Mouse (Mus musculus): Measurements from ENCODE around the gene Pcx. TPM values are rescaled to one million over a fixed set of nuclear protein-coding genes. Genes with fewer than 3 reads are reported as not detected.

Gene Pcx
- total RNA-seq, 2 experiments from 2014 or later = 46.8 to 50.8 TPM

DNA sequence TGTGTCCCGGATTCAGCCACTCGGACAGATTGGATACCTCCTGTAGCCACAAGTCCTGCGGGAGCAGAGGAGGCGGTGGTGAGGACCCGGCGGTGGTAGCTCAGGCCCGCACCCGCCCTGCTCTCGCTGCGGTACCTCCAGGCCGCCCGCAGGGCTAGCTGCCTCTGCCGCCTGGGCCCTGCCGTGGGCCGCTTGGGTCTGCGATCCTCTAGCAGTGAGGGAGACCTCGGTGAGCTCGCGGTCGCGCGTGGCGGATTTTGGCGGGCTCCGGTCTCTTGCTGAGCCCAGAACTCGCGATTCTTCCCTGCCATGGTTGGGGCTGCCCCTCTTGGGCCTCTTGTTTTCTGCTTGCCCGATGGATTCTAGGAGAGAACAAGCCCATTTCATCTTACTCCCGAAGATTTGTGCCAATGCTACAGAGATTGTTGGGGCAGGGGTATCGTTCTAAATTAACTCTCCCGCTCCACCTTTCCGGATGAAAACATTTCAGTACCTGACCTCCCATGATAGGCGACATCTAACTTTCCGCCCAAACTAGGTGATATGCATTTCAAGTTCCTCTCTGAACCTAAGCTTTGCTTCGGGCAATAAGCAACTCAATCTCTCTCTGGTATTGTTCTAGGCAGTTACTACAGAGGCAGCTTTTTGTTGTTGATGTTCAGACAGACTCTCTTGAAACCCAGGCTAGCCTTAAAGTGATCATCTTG is 115.7 kb downstream of the Pcx start:
- intact Hi-C loops (cut with DNase I) = loop anchor here (5.0 kb wide), 1 partner anchor 116 kb away; no protein-coding TSS in a partner anchor
- DNase-seq (ENCODE audit: extremely low spot score in 1 of 2, low spot score in 2 of 2) = no peak

DNA sequence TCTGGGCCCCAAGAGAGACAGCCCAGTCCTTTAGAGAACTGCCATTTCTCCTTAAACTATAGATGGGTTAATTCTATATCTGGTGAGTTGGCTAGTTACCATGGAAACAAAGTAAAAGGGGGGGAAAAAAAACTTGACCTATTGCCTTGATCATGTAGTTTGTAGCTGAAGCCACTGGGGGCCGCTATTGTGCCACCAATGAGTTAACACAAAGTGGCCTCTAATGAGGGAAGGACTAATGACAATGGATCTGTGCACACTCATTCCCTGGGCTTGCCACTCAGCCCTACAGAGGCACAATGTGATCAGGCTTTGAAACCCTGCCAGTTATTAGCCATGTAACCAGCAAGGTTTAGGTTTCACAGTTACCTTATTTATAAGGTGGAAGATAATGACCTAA is 118.5 kb downstream of the Pcx start:
- DNase-seq (ENCODE audit: extremely low spot score in 1 of 2, low spot score in 2 of 2) = peak; percentile 67 to 79
- intact Hi-C loops (cut with DNase I) = loop anchor here (5.0 kb wide), 1 partner anchor 113 kb away; no protein-coding TSS in a partner anchor

GRCm38 (mm10) chr19:4635986-4636385 is 125.7 kb downstream of the Pcx start:
- intact Hi-C loops (cut with DNase I) = no loop called here
- no peak for DNase-seq (ENCODE audit: extremely low spot score in 1 of 2, low spot score in 2 of 2)

- peak; percentile 67 to 70 for DNase-seq (ENCODE audit: extremely low spot score in 1 of 2, low spot score in 2 of 2)
- intact Hi-C loops (cut with DNase I) = loop anchor here (5.0 kb wide), 1 partner anchor 98 kb away; no protein-coding TSS in a partner anchor
These were observed 134.0 kb downstream of the Pcx start for GRCm38 (mm10) chr19:4644271-4644670.

DNA sequence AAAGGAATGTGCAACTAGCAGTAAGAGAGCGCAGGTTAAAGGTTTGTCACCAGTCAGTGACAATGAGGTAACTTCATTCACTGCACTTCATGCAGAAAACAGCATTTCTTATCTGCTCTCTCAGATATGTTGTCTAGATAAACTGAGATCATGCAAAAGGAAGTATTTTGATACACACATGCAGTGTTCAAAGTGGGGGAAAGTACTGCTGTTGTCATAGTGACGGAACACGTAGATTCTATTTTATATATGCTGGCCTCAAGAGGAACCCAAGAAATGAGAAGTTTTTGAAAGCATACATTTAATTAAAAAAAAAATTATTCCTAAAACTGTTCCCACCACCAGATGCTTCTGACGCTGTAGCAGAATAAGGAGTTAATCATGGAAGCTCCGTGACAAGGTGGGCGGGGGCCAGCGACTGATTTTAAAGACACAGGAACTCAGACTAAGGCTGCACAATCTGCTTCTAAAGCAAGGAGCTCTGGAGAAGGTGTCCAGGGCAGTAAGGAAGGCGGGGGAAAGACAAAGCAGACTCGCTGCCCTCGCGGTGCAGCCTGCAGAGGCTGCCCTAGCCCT is 136.7 kb downstream of the Pcx start:
- DNase-seq (ENCODE audit: extremely low spot score in 1 of 2, low spot score in 2 of 2) = peak; percentile 70 to 85
- intact Hi-C loops (cut with DNase I) = loop anchor here (5.0 kb wide), 1 partner anchor 65 kb away; the partner anchor contains the start of gene Sptbn2

DNA sequence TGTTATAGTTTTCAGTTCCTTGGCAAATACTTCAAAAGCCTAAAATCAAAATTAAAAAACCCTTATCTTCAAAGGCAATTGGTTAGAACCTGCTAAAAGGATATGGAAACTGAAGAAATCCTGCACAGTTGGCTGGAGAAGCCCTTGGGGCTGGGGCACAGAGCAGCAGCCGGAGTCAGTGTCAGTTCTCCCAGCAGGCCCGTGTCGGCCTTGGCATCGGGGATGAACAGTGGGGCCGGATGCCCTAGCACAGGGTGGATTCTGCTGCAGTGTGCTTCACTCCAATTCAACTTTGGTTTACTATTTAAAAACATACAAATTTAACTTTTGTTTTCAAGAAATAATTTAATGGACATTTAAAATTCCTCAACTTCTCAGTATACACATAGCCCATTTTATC is 147.9 kb downstream of the Pcx start:
- DNase-seq (ENCODE audit: extremely low spot score in 1 of 2, low spot score in 2 of 2) = no peak
- intact Hi-C loops (cut with DNase I) = no loop called here

GRCm38 (mm10) chr19:4666815-4667214 is 156.5 kb downstream of the Pcx start:
- intact Hi-C loops (cut with DNase I) = no loop called here
- DNase-seq (ENCODE audit: extremely low spot score in 1 of 2, low spot score in 2 of 2) = no peak

GRCm38 (mm10) chr19:4670776-4671175 is 160.5 kb downstream of the Pcx start:
- intact Hi-C loops (cut with DNase I) = no loop called here
- DNase-seq (ENCODE audit: extremely low spot score in 1 of 2, low spot score in 2 of 2) = no peak

Small RNA genes lying within 50 kb of the gene (microRNA-seq; reads per million reads assigned to microRNA genes)
- 9.5 reads per million, percentile 30 among the genes with 10 or more reads in this experiment for gene Mir6986

Other genes with a start within 250 kb of the Pcx start
- gene Ssh3, start 241.3 kb upstream of the Pcx start, total RNA-seq (2021) = 10 to 100 TPM; 49.5 to 55.1 TPM
- gene Ankrd13d, start 227.3 kb upstream of the Pcx start, total RNA-seq (2021) = 10 to 100 TPM; 87.8 to 91.7 TPM
- gene Grk2, start 204.2 kb upstream of the Pcx start, total RNA-seq (2021) = 100 to 1,000 TPM; 146 to 154 TPM
- gene Kdm2a, start 112.2 kb upstream of the Pcx start, total RNA-seq (2021) = 10 to 100 TPM; 66.6 to 67.3 TPM
- gene Rhod, start 71.0 kb upstream of the Pcx start, total RNA-seq (2021) = 1 to 10 TPM in 1 of 2 experiments, under 1 TPM in 1; 0.95 to 1.7 TPM
- 10 to 100 TPM; 13.3 to 16.6 TPM for gene Syt12, start 33.0 kb upstream of the Pcx start, total RNA-seq (2021)
- gene 2010003K11Rik, start 11.9 kb upstream of the Pcx start, total RNA-seq (2021) = not detected
- 10 to 100 TPM; 73.7 to 76.1 TPM for gene Lrfn4, start 105.2 kb downstream of the Pcx start, total RNA-seq (2021)
- gene Rce1, start 115.2 kb downstream of the Pcx start, total RNA-seq (2021) = 10 to 100 TPM; 19.6 to 21.4 TPM
- gene Gm960, start 188.2 kb downstream of the Pcx start, total RNA-seq (2021) = 1 to 10 TPM; 2.7 to 3.0 TPM
- gene Sptbn2, start 200.7 kb downstream of the Pcx start, total RNA-seq (2021) = 100 to 1,000 TPM; 553 to 622 TPM
- gene Rbm4b, start 246.0 kb downstream of the Pcx start, total RNA-seq (2021) = 10 to 100 TPM; 12.4 to 14.2 TPM